Mouse (Mus musculus) right cerebral cortex, postnatal 36 days (tissue): ENCODE data around the gene Eprs.

Source experiments
- DNase-seq, 2 experiments: peaks; one replicate each; pipeline ENCODE4 v3.0.0; 2022; ENCODE audit warnings: low spot score in 2 of 2, mixed read lengths in 1 of 2

The Eprs gene

DNA sequence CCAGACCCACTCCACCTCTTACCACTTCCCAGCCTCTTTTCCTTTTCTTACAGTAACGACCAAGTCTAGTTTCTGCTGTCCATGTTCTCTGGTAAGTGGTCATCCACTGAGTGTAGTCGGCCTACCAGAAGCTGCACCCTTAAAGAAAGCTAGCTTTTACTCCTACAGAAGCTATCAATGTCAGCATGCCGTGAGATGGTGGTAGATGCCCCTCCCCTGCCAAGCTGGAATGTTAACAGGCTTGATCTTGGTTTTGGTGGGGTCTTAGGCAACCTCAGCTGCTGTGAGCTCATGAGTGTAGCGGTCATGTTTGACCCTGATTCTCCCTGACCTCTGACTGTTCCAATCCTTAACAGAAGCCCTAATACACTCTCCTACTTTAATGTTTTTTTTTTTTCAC, 4.6 kb upstream of the Eprs start:
- DNase-seq = no peak

DNA sequence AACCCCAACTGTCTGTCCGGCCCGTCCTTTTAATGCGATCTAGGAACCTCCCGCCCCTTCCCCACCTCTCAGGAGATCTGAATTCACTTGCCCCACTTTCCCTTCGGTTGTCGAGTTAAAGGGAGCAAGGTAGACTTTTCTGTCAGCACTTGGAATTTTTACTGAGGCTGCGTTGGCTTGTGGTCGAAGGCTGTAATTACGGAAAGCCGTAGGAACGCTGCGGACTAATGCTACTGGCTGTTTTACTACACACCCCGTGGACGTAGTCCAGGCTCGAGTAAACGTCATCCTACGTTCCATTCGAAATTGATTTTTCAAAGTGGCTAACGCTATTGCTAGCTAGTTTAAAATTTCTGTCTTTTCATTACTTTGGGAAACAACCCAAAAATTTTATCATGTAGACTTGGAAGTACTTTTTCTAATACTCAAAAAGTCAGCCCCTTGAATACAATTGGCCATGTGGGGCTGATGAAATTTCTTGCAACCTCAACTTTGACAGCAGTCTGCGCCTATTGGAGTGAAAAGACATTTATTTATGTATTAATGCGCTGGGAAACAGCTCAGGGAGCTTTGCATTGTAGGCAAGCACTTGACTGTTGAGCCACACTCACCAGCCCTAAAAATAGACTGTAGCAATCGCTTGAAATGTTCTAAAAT, 810 bp downstream of the Eprs start:
- peak; percentile 26 to 34 for DNase-seq

DNA sequence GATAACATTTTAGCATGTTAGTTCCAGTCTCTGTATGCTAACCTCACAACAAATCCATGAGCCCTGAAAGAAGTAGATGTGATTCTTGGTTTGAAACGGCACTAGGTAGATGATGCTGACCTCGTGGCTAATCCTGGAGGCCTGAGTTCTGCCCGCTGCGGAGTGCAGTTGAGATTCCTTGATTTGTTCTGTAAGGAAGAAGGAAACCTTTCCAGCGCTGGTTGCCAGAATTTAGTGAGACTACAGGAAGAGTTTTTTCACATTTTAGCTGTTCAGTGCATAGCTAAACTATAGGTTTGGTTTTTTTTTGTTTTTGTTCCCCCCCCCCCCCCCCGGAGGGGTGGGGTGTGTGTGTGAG, 1.3 kb downstream of the Eprs start:
- no peak for DNase-seq

DNA sequence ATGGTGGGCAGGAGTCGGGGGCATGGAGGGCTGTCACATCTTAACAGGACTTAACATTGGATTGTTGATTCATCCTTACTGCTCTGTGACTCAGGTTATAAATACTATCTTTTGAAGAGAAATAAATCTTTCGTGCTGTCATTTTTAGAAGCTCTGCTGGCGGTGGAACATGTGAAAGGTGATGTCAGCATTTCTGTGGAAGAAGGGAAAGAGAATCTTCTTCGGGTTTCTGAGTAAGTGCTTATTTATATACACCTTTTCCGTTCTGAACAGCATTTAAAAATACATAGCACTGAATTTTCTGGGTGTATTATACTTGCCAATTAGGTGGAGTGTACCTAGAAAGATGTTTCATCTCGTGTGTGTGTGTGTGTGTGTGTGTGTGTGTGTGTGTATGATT, 4.5 kb downstream of the Eprs start:
- DNase-seq = no peak

DNA sequence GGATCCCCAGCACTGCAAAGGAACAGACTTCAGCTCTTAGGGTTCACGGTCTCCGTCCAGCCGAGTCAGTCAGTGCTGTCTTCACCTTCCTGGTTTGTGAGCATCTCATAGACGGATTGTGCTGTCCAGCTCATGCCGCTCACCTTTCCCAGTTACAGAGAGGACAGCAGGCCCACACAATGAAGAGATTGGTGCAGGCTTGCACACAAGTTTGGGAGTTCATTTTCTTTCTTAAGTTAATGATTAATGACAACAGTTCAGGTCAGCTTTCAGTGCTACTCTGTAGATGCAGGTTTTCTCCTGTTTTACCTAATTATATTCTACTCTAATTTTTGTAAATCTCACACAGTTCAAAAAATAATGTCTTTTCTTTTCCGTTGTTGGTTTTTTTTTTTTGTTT, 7.1 kb downstream of the Eprs start:
- DNase-seq = no peak

DNA sequence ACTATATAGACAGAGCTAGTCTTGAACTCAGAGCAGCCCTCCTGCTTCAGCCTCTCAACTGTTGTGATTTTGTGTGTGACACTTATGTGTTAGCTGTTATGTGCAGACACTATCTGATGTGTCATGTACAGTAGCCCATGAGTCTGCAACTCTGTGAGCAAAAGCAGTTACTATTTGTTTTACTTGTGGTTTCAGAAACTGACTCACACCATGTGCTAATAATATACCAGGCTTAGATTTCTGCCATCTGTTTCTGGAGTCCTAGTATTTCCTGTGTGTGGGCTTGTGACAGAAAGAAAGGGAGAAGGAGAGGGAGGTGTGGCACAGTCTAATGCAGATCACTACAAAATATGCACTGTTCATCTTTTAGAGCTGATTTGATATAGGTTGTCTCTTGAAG, 13.5 kb downstream of the Eprs start:
- DNase-seq = peak; percentile 9 to 55

DNA sequence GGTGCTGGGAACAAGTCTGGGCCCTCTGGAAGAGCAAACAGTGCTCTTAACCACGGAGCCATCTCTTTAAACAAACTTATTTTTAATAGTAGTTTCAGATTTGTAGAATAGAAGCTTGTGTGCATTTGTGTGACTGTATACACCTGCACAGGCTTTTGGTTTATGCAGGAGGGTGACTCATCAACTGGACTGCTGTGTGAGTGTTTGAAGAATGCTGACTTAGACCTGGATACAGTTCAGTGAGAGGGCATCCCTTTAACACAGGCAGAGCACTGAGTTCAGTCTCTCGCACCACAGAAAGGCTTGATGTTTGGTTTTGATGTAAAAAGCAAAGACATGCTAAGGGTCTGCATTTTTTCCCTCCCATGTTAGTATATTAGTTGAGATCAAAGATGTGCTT, 14.6 kb downstream of the Eprs start:
- DNase-seq = no peak

DNA sequence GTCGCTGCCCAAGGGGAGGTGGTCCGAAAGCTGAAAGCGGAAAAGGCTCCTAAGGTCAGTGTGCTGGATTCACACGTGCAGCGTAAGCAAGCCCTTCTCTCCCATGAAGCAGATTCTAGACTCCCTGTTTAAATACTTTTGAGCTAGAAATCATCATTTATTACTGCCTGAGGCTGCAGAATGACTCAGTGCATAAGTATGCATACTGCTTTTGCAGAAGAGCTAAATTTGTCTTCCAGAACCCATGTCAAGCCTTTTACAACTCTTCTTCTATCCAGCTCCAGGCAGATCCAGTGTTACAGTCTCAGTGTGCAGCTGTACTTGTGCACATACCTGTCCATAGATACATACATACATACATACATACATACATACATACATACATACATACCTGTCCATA, 38.8 kb downstream of the Eprs start:
- DNase-seq = no peak

DNA sequence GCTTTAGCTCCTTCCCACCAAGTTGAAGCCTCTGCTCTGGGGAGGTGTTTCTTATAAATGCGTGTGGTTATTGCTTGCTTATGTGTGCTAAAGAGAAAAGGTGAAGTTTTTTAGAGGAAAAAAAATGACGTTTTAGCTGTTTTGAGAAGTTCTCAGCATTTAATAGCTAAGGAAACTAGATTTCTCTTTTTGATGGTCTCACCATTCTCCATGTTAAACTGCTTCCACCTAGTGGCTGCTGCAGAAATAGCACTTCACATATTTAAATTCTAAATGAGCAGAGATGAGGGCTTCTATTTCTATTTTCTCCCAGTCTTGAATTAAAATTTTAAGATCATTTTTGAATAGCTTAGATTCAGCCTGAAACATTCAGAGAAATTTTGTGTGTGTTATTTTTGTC, 41.2 kb downstream of the Eprs start:
- no peak for DNase-seq

DNA sequence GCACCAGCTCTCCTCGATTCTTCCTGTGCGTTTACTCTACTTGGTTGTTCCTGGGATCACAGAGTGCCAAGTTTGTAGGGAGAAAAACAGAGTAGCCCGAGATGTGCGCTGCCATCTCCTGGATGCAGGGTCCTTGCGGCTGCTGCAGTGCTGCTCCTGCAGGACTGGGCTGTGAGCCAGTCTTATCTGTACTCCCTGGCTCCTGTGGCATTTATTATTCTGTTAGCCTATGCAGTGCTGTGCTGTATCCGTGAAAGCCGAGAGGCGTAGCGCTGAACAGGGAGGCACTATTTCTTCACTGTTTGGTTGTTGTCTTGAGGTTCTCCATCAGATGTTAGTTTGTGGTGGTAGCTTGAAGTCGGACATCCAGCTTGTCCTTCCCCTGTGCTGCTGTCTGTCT, 43.1 kb downstream of the Eprs start:
- DNase-seq = no peak

DNA sequence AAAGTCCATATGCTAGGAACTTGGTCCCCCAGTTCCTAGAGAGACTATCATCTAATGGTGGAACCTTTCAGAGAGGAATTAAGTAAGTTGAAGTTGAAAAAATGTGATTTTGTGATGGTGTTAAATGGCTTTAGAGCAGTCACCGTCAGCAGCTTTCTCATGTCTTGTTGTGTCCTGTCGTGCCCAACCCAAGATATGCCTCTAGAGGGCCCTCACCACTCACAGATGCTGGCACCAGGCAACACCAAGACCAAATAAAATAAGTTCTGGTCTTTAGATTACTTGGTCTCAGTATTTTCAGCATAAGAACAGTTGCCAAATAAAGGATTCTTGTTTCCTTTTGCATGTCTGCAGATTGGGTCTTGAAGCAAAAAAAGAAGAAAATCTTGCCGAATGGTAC, 47.0 kb downstream of the Eprs start:
- no peak for DNase-seq

DNA sequence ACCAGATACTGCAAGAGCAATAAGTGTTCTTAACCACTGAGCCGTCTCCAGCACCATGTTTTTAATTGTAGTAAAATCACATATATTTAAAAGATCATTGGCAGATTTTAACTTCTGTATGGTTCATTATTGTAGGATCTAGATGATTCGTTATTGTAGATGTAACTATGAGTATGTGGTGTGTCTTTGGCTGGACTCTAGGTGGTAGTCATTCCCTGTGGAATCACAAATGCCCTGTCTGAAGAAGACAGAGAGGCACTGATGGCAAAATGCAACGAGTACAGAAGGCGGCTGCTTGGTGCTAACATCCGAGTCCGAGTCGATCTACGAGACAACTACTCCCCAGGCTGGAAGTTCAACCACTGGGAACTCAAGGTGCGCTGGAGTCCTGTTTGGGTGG, 55.2 kb downstream of the Eprs start:
- no peak for DNase-seq

DNA sequence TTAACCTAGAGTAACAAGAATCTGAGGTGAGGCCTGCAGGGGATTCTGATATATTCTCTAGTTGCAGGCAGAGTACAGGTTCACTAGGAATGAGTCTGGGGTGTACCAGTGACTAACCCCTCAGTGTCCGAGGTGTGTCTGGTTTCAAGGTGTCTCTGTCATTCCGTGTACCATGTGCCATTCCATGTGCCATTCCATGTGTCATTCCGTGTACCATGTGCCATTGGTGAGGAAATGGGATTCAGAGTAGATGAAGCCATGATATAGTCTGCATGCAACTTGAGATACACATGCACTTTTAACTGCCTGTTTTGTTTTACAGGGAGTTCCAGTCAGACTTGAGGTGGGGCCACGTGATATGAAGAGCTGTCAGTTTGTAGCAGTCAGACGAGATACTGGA, 57.0 kb downstream of the Eprs start:
- no peak for DNase-seq

DNA sequence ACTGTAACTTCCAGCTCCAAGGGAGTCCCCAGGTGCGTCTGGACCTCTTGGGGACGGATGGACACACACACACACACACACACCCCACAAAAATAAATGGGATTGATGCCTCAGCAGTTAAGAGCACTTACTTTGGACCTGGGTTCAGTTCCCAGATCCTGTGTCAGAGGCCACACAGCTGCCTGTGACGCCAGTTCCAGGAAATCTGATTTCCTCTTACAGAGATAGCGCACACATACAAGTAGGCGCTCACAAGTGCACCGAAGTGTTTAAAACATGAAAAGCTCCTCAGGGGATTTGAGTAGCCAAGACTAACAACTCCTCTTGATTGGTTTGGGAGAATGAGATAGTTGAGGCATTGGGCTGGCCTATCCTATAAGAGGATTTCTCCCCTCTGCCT, 57.9 kb downstream of the Eprs start:
- no peak for DNase-seq

DNA sequence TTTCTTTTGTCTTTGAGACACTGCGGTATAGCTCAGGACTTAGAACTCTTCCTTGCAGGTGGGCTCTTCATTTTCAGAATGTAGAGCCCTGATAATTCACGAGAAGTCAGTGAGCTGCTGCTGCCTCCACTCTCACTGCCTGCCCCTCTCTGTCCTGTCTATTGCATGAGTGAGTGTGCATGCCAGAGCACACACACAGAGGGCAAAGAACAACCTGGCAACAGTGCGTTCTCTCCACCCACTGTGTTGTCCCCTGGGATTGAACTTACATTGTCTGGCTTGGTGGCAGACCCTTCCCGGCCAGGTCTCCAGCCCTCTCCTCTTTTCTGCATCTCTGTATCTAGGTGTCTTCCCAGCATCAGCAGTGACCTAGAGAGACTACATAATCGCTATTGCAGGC, 63.7 kb downstream of the Eprs start:
- DNase-seq = no peak

DNA sequence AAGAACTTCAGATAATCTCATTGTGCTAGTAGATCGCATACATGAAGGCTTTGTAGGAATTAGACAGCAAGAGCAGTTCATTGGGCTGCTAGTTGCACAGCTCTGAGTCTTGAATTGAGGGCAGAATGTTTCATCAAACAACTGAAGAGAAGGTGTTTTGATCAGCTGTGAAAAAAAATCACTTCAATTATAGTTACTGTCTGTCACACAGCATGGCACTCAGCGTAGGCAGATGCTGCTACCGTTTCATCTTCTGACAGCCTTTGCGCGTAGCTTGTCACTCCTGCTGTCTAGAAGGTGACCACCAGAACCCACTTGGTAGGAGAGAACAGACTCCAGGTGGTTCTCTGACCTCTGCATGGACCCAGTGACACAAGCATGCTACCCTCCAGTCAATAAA, 67.6 kb downstream of the Eprs start:
- DNase-seq = no peak

DNA sequence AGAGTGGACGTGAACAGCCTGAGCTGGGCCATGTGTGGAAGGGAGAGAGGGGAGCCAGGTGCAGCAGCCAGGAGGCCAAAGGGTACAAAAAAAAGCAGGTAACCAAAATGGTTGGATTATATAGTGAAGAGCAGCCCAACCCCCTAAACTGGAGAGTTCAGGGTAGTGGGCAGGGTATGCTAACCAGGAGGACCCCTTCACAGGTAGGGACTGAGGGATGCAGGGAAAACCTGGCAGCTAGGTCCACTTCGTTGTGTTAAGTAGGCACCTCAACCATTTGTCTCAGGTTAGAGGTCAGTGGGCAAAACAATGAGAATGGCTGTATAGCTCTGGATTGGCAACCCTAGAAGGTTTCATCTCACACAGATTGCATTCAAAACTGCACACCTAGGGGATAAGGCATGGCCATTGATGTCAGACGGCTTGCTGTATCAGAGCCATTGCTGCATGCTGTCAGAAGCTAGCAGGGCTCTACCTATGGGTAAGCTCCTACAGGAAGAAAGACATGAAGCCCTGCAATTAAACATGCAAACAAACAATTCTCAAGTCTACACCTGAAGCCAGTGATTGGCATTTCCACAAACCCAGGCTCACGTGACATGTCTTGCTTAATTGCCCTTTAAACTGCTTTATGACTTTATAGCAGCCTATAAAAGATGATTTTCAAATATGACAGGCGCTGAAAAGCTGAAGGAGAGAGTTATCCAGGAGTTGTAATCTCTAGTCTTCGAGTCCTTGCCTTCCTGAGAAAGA, 68.6 kb downstream of the Eprs start:
- DNase-seq = no peak

DNA sequence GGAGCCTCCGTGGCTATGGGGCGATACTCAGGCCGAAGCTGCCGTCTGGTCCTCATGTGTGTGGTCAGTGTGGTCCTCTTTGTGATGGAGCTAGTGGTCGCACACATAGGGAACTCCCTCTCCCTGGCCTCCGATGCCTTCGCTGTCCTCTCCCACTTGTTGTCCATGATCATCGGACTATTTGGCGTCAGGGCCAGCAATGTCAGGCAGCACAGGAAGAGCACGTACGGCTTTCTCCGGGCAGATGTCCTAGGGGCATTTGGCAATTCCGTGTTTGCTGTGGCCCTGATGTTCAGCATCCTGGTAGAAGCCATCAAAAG, 69.1 kb downstream of the Eprs start:
- no peak for DNase-seq

DNA sequence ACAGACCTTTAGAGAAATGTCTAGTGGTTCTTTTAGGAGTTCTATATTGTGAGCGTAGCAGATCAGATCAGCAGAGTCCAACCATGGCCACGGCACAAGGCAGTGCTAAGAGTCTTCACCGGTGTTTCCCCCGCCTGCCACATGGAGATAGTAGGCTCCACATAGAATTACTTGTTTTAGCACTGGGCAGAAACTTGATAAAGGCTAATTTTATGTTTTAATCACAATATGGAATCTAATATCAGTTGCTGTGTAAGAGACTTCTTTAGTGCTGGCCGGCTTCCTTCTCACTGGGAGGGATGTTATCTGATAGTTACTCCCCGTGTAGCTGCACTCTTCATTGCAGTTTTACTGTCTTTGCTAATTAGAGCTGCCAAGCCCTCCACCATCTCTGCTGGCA, 70.3 kb downstream of the Eprs start:
- DNase-seq = no peak

DNA sequence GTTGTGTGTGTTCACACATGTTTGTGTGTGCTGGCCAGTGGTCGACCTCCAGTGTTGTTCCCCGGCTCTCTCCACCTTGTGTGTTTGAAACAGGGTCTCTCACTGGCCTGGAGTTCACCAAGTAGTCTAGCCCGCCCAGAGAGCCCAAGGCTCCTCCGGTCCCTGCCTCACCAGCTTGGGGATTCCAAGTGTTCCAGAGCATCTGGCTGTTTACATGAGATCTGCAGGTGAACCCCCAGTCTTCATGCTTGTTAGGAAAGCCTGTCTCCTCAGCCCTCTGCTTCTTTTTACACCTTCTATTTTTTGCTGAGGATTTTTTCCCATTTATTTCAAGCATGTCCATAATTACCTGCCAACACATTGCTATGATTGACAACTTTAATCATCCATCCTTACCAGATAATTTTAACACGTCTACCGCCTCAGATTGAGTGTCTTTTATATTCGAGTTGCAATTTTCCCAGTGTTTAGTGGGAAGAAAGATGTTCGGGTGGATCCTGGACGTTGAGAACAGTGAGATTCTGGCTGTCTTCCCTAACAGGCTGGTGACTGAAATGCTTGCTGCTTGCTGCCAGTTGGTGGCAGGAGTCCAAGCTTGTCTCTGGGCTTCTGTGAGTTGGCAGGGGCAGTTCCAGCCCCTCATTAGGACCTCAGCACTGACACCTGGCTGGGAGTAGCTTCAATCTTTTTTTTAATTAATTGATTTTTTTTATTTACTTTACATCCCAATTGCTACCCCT, 76.2 kb downstream of the Eprs start:
- DNase-seq = peak; percentile 47 to 75

DNA sequence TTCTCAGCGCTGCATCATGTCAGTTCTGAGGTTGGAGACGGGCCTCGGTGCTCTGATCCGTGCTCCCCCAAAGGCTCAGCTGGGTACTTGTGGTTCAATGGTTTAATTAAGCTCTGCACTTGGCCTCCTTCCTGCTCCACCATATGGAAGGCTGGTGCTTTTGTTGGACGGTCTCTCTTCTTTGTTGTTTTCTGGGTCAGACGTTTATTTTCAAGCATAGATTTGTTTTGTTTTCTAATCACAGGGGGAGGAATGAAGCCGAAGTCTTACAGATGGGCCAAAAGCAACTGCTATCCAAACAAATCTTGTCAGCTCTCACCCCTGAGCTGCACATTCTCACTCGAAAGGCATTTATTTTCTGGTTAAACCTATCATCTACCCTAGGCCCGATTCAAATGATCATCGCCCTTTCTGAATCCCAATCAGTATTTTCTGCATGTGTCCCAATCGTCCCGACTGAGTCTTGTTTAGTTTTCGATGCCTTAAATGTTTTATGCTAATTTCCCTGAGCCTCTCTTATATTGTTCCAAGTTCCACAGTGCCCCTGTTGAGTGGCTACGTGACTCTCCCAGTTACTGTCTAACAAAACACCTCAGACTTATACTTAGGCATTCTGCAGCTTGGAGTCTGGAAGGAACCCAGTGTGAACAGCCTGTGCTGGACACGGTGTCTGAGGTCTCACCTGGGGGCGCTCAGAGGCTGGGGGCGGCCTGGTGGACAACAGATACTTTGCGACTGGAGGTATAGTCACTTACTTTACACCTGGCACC, 79.0 kb downstream of the Eprs start:
- DNase-seq = no peak

DNA sequence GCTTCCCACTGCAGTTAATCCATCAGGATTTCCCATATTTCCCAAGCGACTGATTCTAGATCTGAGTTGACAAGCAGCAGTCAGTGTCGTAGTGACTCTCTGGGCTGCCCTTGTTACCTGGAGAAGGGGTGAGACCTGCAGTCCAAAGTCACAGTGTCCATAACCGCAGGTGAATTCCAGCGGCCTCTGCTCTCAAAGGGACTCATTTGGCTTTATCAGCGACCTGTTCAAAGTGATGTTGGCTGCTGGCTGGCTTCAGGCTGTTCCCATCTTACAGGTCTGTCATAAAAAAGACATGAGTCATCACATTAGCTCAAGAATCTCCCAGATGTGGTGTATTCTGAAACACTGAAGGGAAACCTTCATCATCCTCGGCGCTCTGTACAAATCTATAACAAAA, 86.1 kb downstream of the Eprs start:
- no peak for DNase-seq

DNA sequence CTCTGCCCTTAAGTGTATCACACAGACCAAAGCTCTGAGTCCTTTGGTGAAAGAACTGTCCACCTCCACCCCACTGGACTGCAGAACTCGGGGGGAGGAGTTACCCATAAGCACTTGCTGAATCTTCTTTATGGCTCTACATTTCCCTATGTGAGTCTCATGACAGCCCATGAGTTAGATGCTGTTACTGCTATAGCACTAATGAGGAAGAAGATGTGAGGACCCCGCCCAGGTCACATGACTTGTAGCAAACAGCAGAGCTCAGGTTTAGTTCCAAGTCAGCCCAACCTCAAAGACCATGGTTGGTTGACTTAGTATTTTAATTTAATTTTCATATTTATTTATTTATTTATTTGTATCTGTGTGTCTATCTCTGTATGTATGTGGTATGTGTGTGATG, 86.9 kb downstream of the Eprs start:
- DNase-seq = no peak
